Mouse (Mus musculus): ENCODE measurements around the gene Per1. TPM values are rescaled to one million over a fixed set of nuclear protein-coding genes. Genes with fewer than 3 reads are reported as not detected.

The Per1 gene
- polyA plus RNA-seq, 1 experiment, result 42.3 TPM

DNA sequence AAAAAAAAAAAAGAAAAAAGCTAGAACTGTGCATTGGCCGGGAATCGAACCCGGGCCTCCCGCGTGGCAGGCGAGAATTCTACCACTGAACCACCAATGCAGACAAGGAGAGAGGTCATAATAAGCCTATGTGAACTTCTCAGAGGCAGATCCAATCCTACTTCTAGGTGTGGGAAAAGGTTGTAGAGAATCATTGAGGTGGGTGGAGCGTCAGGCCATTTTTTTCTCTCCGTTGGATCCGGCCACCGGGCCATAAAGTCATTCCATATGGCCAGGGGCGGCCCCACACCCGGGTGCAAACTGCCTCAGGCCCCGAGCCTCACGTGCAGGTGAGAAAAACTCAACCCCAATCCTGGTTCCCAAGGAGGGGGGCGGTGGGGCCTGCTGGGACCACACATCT lies 23.7 kb downstream of the Per1 start:
- Histone ChIP-seq H3K4me1 (peaks cover 72% of the 10 kb centered on the region), H3K27me3 (replicated peaks) (peaks cover 3% of the 10 kb centered on the region), H3K36me3 (replicated peaks; ENCODE audit: low read length) (no peaks in the 10 kb centered on the region), H3K9me3 (no peaks in the 10 kb centered on the region), H3K4me3 (replicated peaks) (peak overlapping the region; percentile 96)
- TF ChIP-seq GATA1 (IDR thresholded peaks at IDR 0.05; ENCODE audit: borderline replicate concordance, low read length) (peak; percentile 55; the same call in 1 of the 3 replicates), FLI1 (IDR thresholded peaks at IDR 0.05; ENCODE audit: low read length) (no peak)

DNA sequence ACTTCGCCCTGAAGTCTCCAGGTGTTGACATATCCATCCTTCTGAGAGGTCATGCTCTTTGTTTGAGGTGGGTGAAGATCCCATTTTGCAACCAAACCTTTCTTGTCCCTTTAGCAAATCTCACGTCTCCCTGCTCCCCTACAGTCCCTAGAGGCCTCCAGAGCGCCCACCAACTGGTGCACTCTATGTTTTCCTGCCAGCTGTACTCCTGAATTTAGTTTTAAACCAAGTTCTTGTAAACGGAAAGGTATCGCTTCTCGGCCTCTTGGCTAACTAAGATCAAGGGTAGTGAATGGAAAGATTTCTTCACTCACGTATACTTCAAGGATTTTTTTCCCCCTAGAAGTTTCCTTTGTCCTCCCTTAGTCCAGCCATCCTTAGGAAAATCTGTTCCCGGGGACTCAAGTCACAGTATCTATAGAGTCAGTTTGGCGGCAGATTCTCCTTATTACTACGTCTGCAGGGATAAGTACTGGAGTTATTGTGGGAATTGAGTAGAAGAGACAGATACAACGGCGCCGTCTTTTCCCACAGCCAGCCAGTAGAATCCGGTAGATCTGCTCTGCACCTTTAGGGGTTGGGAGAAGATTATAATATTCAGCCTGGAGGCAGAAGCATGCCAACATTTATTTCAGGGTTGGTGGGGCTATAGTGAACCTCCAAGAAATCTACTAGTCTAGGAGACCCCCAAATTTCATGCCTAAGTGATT lies 24.6 kb downstream of the Per1 start:
- no peak for TF ChIP-seq GATA1 (IDR thresholded peaks at IDR 0.05; ENCODE audit: borderline replicate concordance, low read length)
- Histone ChIP-seq H3K9me3 (no peaks in the 10 kb centered on the region), H3K4me1 (peaks cover 63% of the 10 kb centered on the region), H3K4me3 (replicated peaks) (peak overlapping the region; percentile 99), H3K27me3 (replicated peaks) (peaks cover 3% of the 10 kb centered on the region), H3K36me3 (replicated peaks; ENCODE audit: low read length) (no peaks in the 10 kb centered on the region)

DNA sequence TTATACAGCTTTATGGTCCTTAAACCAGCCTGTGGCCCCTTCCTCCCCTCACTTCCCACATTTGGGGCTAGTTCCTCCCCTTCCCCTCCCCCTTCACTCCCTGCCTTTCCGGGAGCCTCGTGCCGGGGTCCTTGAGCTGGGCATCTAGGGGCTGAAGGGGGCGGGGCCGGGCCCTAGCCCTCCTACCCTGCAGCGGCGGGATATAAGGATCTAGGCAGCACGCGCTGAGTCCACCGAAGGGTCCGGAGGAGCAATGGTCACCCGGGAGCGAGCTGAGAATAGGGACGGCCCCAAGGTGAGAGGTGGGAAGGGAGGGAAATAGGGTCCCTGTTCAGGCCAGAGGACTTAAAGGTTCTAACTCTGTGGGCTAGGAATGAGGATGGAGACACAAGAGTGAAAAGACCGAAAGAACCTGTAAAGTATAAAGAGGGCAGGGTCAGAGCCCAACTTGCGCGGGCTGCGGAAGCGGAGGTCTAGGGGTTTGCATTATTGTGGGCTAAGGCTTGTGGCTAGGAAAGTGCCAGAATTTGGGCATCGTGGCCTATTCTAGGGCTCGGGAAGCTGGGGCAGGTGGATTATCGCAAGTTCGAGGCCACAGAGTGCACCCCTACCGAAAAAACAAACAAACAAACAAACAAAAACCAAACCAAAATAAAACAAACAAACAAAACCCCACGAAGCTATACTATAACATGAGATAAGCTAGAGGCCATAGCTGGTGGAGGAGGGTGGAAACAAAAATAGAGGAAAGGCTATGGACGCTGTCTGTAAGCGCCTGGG lies 25.4 kb downstream of the Per1 start, which contains the start of gene Hes7:
Gene Hes7, plus strand, starts transcription at position 184 of the 780 bp plus-strand sequence.
- TF ChIP-seq FLI1 (IDR thresholded peaks at IDR 0.05; ENCODE audit: low read length) (no peak), GATA1 (IDR thresholded peaks at IDR 0.05; ENCODE audit: borderline replicate concordance, low read length) (no peak)
- Histone ChIP-seq H3K4me1 (peaks cover 58% of the 10 kb centered on the region), H3K27me3 (replicated peaks) (peaks cover 3% of the 10 kb centered on the region)

DNA sequence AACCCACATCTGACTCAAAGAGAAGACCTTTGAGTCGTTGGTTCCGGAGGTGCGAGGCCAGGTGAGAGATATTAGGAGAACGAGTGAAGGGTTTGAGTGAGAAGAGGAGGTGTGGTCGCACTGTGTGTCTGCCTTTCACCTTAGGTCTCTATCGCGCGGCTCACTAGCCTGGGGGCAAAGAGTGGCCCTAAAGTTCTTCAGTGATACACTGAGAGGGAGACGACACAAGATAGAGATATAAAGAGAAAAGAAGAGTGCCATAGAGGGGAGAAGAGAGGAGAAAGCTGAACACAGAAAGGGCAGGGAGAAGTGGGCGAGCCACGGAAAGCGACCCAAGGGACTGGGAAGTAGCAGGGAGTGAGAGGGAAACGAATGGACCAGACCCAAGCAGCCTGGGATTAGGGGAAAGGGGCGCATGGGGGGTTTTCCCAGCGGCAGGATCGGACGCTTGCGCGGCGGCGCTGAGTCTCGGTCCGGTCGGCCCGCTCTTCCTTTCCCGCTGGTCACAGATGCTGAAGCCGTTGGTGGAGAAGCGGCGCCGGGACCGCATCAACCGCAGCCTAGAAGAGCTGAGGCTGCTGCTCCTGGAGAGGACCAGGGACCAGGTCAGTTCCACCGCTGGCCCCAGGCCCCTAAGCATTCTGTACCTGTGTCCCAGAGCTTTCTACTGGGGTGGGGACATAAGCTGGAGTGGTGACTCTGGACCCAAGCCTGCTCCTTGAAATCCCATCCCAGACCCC lies 26.2 kb downstream of the Per1 start:
- peaks cover 3% of the 10 kb centered on the region for H3K27me3 ChIP-seq (replicated peaks)
- H3K4me3 ChIP-seq (replicated peaks), result peak overlapping the region; percentile 99
- TF ChIP-seq FLI1 (IDR thresholded peaks at IDR 0.05; ENCODE audit: low read length) (no peak), GATA1 (IDR thresholded peaks at IDR 0.05; ENCODE audit: borderline replicate concordance, low read length) (no peak)
- no peaks in the 10 kb centered on the region for H3K36me3 ChIP-seq (replicated peaks; ENCODE audit: low read length)
- no peaks in the 10 kb centered on the region for H3K9me3 ChIP-seq
- H3K4me1 ChIP-seq, result peaks cover 61% of the 10 kb centered on the region

More for the DNA sequence above, 25.4 kb downstream of the Per1 start, which contains the start of gene Hes7:
- Histone ChIP-seq H3K36me3 (replicated peaks; ENCODE audit: low read length) (no peaks in the 10 kb centered on the region), H3K9me3 (no peaks in the 10 kb centered on the region), H3K4me3 (replicated peaks) (peak within 1 kb of the TSS; percentile 99)

DNA sequence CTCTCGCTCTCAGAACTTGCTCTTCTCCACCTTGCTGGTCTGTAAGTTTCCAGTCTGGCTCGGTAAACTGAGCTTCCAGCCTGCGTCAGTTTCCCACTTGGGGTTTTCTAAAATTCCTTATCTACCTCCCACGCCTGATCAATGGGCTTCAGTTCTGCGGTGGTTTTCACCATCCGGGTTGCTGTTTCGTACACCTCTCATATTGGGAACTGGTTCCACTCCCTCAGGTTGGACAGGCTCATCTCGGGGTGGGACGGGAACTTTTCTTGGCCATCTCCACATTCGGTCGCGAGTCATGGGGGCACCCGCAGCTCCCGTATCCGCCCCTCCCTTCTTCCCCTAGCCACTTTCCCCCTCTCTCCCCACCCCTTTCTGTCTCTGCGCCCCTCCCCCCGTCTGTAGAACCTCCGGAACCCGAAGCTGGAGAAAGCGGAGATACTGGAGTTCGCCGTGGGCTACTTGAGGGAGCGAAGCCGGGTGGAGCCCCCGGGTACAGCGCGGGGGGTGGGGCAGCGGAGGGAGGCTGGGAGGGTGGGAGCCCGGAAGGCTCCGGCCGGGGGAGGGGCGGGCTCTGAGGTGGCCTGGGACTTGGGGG lies 26.8 kb downstream of the Per1 start:
- H3K36me3 ChIP-seq (replicated peaks; ENCODE audit: low read length), result no peaks in the 10 kb centered on the region
- no peaks in the 10 kb centered on the region for H3K9me3 ChIP-seq
- peaks cover 8% of the 10 kb centered on the region for H3K27me3 ChIP-seq (replicated peaks)
- TF ChIP-seq FLI1 (IDR thresholded peaks at IDR 0.05; ENCODE audit: low read length) (no peak), GATA1 (IDR thresholded peaks at IDR 0.05; ENCODE audit: borderline replicate concordance, low read length) (no peak)
- peaks cover 61% of the 10 kb centered on the region for H3K4me1 ChIP-seq
- H3K4me3 ChIP-seq (replicated peaks), result peak overlapping the region; percentile 99

DNA sequence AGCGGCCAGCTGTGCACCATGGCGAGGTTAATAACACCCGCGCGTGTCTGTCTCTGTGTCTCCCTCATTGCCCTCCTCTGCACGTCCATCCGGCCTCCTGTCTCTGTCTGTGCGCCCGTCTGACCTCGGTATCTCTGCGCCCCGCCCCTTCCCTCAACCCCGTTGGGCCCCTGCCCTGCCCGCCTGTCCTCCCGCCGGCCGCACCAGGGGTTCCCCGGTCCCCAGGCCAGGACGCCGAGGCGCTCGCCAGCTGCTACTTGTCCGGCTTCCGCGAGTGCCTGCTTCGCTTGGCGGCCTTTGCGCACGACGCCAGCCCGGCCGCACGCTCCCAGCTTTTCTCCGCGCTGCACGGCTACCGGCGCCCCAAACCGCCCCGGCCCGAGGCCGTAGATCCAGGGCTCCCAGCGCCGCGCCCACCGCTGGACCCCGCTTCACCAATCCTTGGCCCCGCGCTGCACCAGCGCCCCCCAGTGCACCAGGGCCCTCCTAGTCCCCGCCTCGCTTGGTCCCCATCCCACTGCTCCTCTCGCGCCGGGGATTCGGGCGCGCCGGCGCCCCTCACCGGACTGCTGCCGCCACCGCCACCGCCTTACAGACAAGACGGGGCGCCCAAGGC lies 27.4 kb downstream of the Per1 start, which contains the start of gene 9130213A22Rik:
Gene 9130213A22Rik, minus strand, starts transcription at position 254 of the 616 bp plus-strand sequence.
- TF ChIP-seq FLI1 (IDR thresholded peaks at IDR 0.05; ENCODE audit: low read length), result no peak
- TF ChIP-seq GATA1 (IDR thresholded peaks at IDR 0.05; ENCODE audit: borderline replicate concordance, low read length), result no peak
- Histone ChIP-seq H3K4me1 (peaks cover 61% of the 10 kb centered on the region), H3K36me3 (replicated peaks; ENCODE audit: low read length) (no peaks in the 10 kb centered on the region), H3K27me3 (replicated peaks) (peaks cover 14% of the 10 kb centered on the region), H3K4me3 (replicated peaks) (peak within 1 kb of the TSS; percentile 99), H3K9me3 (no peaks in the 10 kb centered on the region)

DNA sequence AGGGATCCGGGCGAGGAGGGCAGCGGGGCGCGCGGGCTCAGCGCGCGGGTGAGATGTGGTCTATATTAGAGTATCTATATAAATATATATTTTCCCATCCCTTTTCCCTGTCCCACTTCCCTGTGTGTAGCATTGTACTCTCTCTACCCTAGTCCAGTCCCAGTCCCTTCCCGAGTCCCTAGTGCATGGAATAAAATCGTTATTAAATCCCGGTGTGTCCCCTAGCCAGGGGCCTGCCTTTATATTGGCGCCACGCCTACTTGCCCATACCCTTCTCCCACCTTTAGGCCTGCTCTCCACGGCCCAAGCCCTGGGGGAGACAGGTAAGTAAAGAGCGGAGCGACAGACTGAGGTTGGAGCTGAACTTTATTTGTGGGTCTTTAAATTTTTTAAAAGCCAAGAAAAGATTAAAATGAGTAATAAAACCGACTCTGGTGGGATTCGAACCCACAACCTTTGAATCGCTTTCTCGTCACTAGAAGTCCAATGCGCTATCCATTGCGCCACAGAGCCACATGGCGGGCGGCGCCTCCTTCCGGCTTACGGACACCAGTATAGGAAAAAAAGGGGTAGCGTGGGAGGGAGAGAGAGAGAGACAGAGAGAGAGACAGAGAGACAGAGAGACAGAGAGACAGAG lies 28.2 kb downstream of the Per1 start:
- H3K27me3 ChIP-seq (replicated peaks), result peaks cover 21% of the 10 kb centered on the region

DNA sequence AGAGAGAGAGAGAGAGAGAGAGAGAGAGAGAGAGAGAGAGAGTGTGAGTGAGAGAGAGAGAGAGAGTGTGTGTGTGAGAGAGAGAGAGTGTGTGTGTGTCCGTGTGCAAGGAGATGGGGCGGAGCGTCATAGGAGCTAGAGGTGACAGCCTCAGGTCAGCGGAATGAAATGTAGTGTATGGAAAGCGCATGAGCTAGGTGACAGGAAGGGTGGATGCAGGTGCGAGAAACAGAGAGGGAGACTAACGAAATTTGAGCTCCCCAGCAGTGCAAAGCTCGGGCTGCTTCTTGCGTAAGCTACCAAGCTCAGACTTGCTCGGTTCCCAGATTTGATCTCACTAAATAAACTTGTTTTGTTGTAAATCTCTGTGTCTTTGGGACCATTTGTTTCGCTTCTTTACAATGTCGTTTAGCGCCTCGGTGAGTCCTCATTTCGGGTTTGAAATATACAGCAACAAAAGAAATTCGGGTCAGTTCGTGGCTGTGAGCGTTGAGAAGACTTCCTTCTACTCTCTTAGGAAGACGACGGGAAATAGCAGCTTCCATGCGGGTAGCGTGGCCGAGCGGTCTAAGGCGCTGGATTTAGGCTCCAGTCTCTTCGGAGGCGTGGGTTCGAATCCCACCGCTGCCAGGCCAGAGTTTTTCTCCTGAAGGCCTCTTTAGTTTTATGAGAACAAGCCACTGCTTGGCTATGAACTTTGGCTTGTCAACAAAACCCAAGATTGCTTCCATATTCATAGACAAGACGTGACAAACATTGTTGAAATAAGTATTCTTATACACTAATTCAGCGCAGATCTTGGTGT lies 28.9 kb downstream of the Per1 start:
- Histone ChIP-seq H3K27me3 (replicated peaks) (peaks cover 25% of the 10 kb centered on the region), H3K4me1 (peaks cover 53% of the 10 kb centered on the region), H3K36me3 (replicated peaks; ENCODE audit: low read length) (no peaks in the 10 kb centered on the region)

More for the DNA sequence above, 28.2 kb downstream of the Per1 start:
- TF ChIP-seq FLI1 (IDR thresholded peaks at IDR 0.05; ENCODE audit: low read length) (no peak), GATA1 (IDR thresholded peaks at IDR 0.05; ENCODE audit: borderline replicate concordance, low read length) (no peak)
- peaks cover 57% of the 10 kb centered on the region for H3K4me1 ChIP-seq
- no peaks in the 10 kb centered on the region for H3K9me3 ChIP-seq
- H3K36me3 ChIP-seq (replicated peaks; ENCODE audit: low read length), result no peaks in the 10 kb centered on the region
- H3K4me3 ChIP-seq (replicated peaks), result peak overlapping the region; percentile 99

More for the DNA sequence above, 28.9 kb downstream of the Per1 start:
- Histone ChIP-seq H3K9me3 (no peaks in the 10 kb centered on the region), H3K4me3 (replicated peaks) (peak overlapping the region; percentile 99)
- no peak for TF ChIP-seq FLI1 (IDR thresholded peaks at IDR 0.05; ENCODE audit: low read length)
- TF ChIP-seq GATA1 (IDR thresholded peaks at IDR 0.05; ENCODE audit: borderline replicate concordance, low read length), result no peak
